Mouse (Mus musculus) left cerebral cortex, postnatal 14 days (tissue): ENCODE measurements around the gene Txnrd2. TPM values are rescaled to one million over a fixed set of nuclear protein-coding genes. Genes with fewer than 3 reads are reported as not detected.
A peak's percentile ranks its signal among the peaks of the same experiment; 100 is the strongest.

Source experiments
- DNase-seq, 2 experiments: peaks; one replicate each; pipeline ENCODE4 v3.0.0; 2021 to 2022; ENCODE audit warnings: low spot score in 2 of 2, mixed read lengths in 1 of 2
- intact Hi-C: fragments of 180-260 bp; cut with DNase I; formaldehyde crosslinking; loops from one replicate; pipeline ENCODE4 v1.15.1; 2025
- total RNA-seq, 2 experiments: library from RNA; stranded (reverse); gene quantifications; 2 replicates each; pipeline ENCODE4 v1.2.3; 2021

Txnrd2 gene
- total RNA-seq, 2 experiments from 2014 or later = 18.9 to 25.2 TPM

GRCm38 (mm10) chr16:18471381-18471955 lies 45.3 kb downstream of the Txnrd2 start:
- no peak for DNase-seq
- intact Hi-C loops = no loop called here

GRCm38 (mm10) chr16:18471976-18472375 lies 45.8 kb downstream of the Txnrd2 start:
- intact Hi-C loops = no loop called here

GRCm38 (mm10) chr16:18472416-18472815 lies 46.2 kb downstream of the Txnrd2 start:
- no peak for DNase-seq
- intact Hi-C loops = no loop called here

More at GRCm38 (mm10) chr16:18471976-18472375, 45.8 kb downstream of the Txnrd2 start:
- DNase-seq = no peak

- intact Hi-C loops = no loop called here
- DNase-seq = peak in 1 of 2 experiments; percentile 37
Observed at GRCm38 (mm10) chr16:18472976-18473375, 46.8 kb downstream of the Txnrd2 start.

GRCm38 (mm10) chr16:18474021-18474420 lies 47.8 kb downstream of the Txnrd2 start:
- no peak for DNase-seq
- intact Hi-C loops = no loop called here

GRCm38 (mm10) chr16:18477996-18478395 lies 51.8 kb downstream of the Txnrd2 start:
- intact Hi-C loops = no loop called here
- no peak for DNase-seq

- intact Hi-C loops = no loop called here
Observed at GRCm38 (mm10) chr16:18479667-18480066, 53.5 kb downstream of the Txnrd2 start.

GRCm38 (mm10) chr16:18480933-18481485 lies 54.8 kb downstream of the Txnrd2 start:
- intact Hi-C loops = no loop called here
- DNase-seq = no peak

More at GRCm38 (mm10) chr16:18479667-18480066, 53.5 kb downstream of the Txnrd2 start:
- no peak for DNase-seq

GRCm38 (mm10) chr16:18482431-18482830 lies 56.2 kb downstream of the Txnrd2 start:
- intact Hi-C loops = no loop called here
- no peak for DNase-seq

GRCm38 (mm10) chr16:18483839-18484238 lies 57.7 kb downstream of the Txnrd2 start:
- intact Hi-C loops = no loop called here
- DNase-seq = no peak

- intact Hi-C loops = no loop called here
Observed at GRCm38 (mm10) chr16:18484386-18484785, 58.2 kb downstream of the Txnrd2 start.

GRCm38 (mm10) chr16:18484794-18485435 lies 58.7 kb downstream of the Txnrd2 start:
- DNase-seq = no peak
- intact Hi-C loops = no loop called here

More at GRCm38 (mm10) chr16:18484386-18484785, 58.2 kb downstream of the Txnrd2 start:
- DNase-seq = no peak

- no peak for DNase-seq
- intact Hi-C loops = no loop called here
Observed at GRCm38 (mm10) chr16:18486126-18486525, 59.9 kb downstream of the Txnrd2 start.

- DNase-seq = no peak
Observed at GRCm38 (mm10) chr16:18490281-18490680, 64.1 kb downstream of the Txnrd2 start.

GRCm38 (mm10) chr16:18490894-18491293 lies 64.7 kb downstream of the Txnrd2 start:
- no peak for DNase-seq
- intact Hi-C loops = no loop called here

More at GRCm38 (mm10) chr16:18490281-18490680, 64.1 kb downstream of the Txnrd2 start:
- intact Hi-C loops = no loop called here

GRCm38 (mm10) chr16:18497865-18498515 lies 71.8 kb downstream of the Txnrd2 start:
- peak; percentile 14 to 52 for DNase-seq
- intact Hi-C loops = no loop called here

GRCm38 (mm10) chr16:18498558-18498990 lies 72.4 kb downstream of the Txnrd2 start, which contains the start of the genes Gnb1l and Rtl10:
Gene Gnb1l, plus strand, starts transcription at chr16:18498713.
Gene Rtl10, plus strand, starts transcription at chr16:18498901.
- DNase-seq = peak; percentile 94 to 98
- intact Hi-C loops = no loop called here

GRCm38 (mm10) chr16:18498996-18499395 lies 72.8 kb downstream of the Txnrd2 start:
- intact Hi-C loops = no loop called here
- DNase-seq = peak in 1 of 2 experiments; percentile 16

- no peak for DNase-seq
- intact Hi-C loops = no loop called here
Observed at GRCm38 (mm10) chr16:18501531-18501930, 75.3 kb downstream of the Txnrd2 start.
